Mouse (Mus musculus): ENCODE measurements around the gene Anxa9. TPM values are rescaled to one million over a fixed set of nuclear protein-coding genes. Genes with fewer than 3 reads are reported as not detected.

Gene Anxa9
- polyA plus RNA-seq, 1 experiment from 2014 or later: 1.4 TPM

DNA sequence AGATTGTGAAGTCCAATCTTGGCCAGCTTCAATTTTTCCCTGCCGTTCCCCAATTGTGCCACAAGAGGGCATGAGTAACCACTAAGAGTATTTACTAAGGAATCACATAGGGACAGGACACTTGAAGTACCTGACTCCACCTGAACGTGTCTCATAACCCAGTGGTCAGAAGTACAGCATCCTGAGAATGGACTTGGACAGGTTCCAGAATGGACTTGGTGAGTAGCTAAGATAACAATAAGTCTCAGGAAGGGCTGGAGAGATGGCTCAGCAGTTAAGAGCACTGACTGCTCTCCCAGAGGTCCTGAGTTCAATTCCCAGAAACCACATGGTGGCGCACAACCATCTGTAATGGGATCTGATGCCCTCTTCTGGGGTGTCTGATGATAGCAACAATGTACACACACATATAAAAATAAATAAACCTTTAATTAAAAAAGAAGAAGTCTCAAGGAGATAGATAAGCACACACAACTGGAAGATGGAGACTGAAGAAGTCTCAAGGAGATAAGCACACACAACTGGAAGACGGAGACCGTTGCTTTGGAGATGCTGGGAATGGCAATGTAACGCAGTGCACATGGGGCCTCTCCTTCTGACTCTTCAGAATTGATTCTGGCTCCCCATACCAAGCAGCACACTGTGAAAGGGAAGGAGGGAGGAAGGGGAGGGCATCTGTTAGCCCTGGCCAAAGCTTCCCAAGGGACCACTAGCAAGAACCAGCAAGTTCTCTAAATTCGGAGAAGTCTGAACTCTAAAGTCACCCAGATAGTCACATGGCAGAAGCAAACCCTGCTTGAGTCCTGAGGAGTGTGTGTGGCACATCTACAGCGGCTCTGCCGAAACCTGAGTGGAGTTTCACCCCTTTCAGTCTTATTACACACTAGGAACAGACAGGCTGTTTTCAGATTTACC, 4.2 kb upstream of the Anxa9 start:
- no peaks in the 10 kb centered on the region for H3K36me3 ChIP-seq (replicated peaks)

DNA sequence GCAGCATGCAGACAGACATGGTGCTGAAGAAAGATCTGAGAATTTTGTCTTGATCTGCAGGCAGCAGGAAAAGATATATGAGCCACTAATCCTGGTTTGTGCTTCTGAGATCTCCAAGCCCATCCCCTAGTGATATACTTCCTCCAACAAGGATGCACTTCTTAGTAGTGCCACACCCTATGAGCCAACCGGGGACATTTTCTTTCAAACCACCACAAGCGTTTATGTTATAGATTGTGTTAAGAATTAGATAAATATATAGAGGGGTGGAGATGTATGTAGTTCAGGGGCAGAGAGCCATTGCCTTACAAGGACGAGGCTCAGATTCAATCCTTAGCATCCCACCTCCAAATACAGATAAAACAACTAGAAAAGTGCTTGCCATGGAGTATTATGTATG, 3.5 kb upstream of the Anxa9 start:
- no peaks in the 10 kb centered on the region for H3K36me3 ChIP-seq (replicated peaks)
- 71% methylated on average over 3 of the region's 3 CpGs for WGBS
- H3K9me3 ChIP-seq: no peaks in the 10 kb centered on the region
- no peaks in the 10 kb centered on the region for H3K27me3 ChIP-seq
- H3K4me3 ChIP-seq (replicated peaks): no peak overlapping the region
- ATAC-seq (ENCODE audit: low FRiP score): no peak
- H3K27ac ChIP-seq: no peak overlapping the region
- peaks cover 6% of the 10 kb centered on the region; the same call in 1 of the 2 replicates for H3K4me1 ChIP-seq
- H3K4me2 ChIP-seq: no peak overlapping the region
- no peak overlapping the region for H3K9ac ChIP-seq

More for the DNA sequence above, 4.2 kb upstream of the Anxa9 start:
- ATAC-seq (ENCODE audit: low FRiP score): no peak
- no peaks in the 10 kb centered on the region for H3K9me3 ChIP-seq
- H3K9ac ChIP-seq: no peak overlapping the region
- H3K4me3 ChIP-seq (replicated peaks): no peak overlapping the region
- no peaks in the 10 kb centered on the region for H3K27me3 ChIP-seq
- H3K27ac ChIP-seq: no peak overlapping the region
- H3K4me1 ChIP-seq: peaks cover 12% of the 10 kb centered on the region
- WGBS: 67% methylated on average over 9 of the region's 9 CpGs
- H3K4me2 ChIP-seq: no peak overlapping the region

DNA sequence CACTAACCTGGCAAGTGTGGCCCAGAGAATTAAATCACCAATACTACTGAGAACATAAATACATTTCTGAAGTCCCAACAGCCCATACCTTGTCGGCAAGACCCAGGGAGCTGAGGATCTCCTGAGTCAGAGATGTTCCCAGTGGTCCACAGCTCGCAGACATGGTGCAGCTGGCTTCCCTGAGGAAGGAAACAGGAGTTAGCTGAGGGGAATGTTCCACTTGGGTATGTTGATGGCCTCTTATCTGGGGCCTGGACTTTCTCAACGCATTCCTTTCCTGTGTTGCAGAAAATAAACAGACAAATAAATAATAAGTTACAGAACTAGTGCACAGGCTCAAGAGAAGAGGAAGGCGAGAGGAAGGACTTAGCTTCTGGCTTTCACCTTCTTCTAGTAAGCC, 732 bp downstream of the Anxa9 start:
- H3K36me3 ChIP-seq (replicated peaks): no peaks in the 10 kb centered on the region
- WGBS: 92% methylated on average over 4 of the region's 4 CpGs
- ATAC-seq (ENCODE audit: low FRiP score): no peak
- no peaks in the 10 kb centered on the region for H3K4me1 ChIP-seq
- H3K4me2 ChIP-seq: no peak overlapping the region
- H3K4me3 ChIP-seq (replicated peaks): no peak overlapping the region
- no peak overlapping the region for H3K27ac ChIP-seq
- no peak overlapping the region for H3K9ac ChIP-seq
- no peaks in the 10 kb centered on the region for H3K9me3 ChIP-seq
- H3K27me3 ChIP-seq: no peaks in the 10 kb centered on the region

DNA sequence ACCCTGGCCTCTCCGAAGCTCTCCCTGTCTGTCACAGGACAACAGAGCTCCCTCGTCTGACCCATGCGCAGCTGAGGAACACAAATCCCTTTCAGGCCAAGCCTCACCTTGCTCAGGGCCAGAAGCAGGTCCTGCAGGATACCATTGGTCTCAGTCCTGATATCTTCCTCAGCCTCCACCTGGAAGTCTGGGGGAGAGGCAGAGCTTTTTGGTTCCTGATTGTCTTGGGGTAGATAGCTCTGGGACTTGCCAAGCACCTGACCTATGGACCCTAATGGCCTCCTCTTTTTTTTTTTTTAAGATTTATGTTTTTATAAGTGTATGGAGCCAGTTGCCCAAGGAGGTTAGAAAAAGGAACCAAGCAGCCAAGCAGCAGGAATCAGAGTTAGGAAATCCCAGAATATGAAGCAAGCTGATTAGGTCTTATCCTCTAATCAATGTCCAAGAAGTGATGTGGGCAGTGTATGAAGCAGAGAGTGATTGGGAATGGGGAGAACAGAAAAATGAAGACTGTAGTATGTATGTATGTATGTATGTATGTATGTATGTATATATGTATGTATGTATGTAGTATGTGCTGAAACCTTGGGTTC, 5.7 kb downstream of the Anxa9 start:
- Histone ChIP-seq H3K27me3 (no peaks in the 10 kb centered on the region), H3K4me1 (no peaks in the 10 kb centered on the region), H3K9me3 (no peaks in the 10 kb centered on the region), H3K9ac (no peak overlapping the region), H3K36me3 (replicated peaks) (peaks cover 15% of the 10 kb centered on the region), H3K4me3 (replicated peaks) (no peak overlapping the region), H3K27ac (no peak overlapping the region), H3K4me2 (no peak overlapping the region)
- WGBS: 76% methylated on average over 3 of the region's 3 CpGs
- ATAC-seq (ENCODE audit: low FRiP score): no peak

DNA sequence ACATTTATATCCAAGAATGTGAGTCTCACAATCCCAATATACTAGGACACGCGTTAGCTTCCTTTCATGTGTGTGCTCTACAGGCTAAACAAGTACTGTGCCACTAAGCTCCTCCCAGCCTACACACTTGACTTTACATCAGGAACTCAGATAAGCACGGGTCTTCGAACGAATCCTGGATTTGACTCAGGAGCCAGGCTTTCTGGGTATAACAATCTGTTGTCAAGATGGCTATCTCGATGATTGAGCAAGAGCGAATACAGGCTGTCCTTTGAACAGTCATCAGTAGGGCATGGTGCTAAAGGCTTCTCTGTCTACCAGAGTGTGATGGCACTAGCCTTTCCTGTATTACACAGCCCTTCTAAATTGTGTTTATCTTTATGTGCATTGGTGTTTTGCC, 9.0 kb downstream of the Anxa9 start:
- no peaks in the 10 kb centered on the region for H3K27me3 ChIP-seq
- ATAC-seq (ENCODE audit: low FRiP score): no peak
- no peaks in the 10 kb centered on the region for H3K9me3 ChIP-seq
- no peak overlapping the region for H3K4me3 ChIP-seq (replicated peaks)
- H3K4me2 ChIP-seq: no peak overlapping the region
- WGBS: 93% methylated on average over 7 of the region's 7 CpGs
- no peaks in the 10 kb centered on the region for H3K4me1 ChIP-seq
- no peak overlapping the region for H3K27ac ChIP-seq
- H3K9ac ChIP-seq: no peak overlapping the region
- peaks cover 43% of the 10 kb centered on the region for H3K36me3 ChIP-seq (replicated peaks)

DNA sequence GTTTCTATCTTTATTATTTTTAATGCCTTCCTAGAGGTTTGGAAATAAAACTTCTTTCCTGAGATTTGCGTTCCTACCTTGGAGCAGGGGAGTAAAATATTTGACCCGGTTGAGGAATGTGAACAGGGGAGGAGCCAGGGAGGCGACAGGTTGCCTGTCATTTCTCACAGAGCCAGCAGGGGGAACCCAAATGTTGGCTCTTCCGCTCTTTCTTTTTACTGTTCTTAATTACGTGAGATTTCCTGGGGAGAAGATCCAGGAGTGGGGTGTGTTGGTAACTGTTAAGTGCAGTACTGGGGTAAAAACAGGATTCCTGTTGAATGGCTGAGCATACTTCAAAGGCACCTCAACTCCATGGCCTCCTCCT, 10.9 kb downstream of the Anxa9 start:
- Histone ChIP-seq H3K27ac (no peak overlapping the region), H3K36me3 (replicated peaks) (peaks cover 59% of the 10 kb centered on the region), H3K9ac (no peak overlapping the region), H3K27me3 (no peaks in the 10 kb centered on the region), H3K9me3 (no peaks in the 10 kb centered on the region), H3K4me1 (no peaks in the 10 kb centered on the region), H3K4me2 (no peak overlapping the region), H3K4me3 (replicated peaks) (no peak overlapping the region)
- WGBS: 11% methylated on average over 5 of the region's 5 CpGs
- no peak for ATAC-seq (ENCODE audit: low FRiP score)

DNA sequence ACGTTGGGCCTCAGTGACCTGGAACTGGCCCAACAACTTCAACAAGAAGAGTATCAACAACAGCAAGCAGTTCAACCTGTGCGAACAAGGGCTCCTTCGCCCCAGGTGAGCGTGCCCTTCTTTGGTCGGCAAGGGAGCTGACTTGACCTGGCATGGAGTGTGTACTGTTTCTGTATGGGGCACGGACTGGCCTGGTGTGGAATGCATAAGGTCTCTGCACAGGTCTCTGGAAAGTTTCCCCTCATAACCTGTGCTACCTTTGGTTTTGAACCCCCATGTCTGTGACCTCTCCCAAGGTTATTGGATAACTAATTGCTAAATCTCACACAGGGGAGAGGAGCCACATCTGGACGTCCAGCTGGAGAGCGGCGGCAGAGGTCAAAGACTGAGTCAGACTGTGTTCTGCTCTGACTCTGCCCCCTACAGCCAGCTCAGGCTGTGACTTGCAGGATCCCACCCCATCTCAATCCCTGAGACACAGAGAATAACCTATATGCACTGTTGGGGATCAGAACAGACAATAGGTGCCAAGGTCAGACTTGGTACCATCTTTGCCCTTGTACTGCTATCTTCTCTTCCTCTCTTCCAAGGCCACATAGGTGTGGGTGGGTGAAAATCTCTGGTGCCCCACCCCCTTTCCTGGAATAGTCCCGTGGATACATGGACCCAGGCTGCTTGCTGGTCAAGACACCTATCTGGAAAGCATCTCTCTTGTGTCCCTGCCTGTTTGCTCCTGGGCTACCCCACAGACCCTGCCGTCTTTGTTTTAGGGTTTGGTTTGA, 11.5 kb downstream of the Anxa9 start:
- no peak overlapping the region for H3K4me2 ChIP-seq
- H3K4me3 ChIP-seq (replicated peaks): no peak overlapping the region
- H3K4me1 ChIP-seq: no peaks in the 10 kb centered on the region
- ATAC-seq (ENCODE audit: low FRiP score): no peak
- H3K27ac ChIP-seq: no peak overlapping the region
- 84% methylated on average over 11 of the region's 11 CpGs for WGBS
- H3K9me3 ChIP-seq: no peaks in the 10 kb centered on the region
- H3K9ac ChIP-seq: no peak overlapping the region
- H3K27me3 ChIP-seq: no peaks in the 10 kb centered on the region
- H3K36me3 ChIP-seq (replicated peaks): peaks cover 65% of the 10 kb centered on the region

DNA sequence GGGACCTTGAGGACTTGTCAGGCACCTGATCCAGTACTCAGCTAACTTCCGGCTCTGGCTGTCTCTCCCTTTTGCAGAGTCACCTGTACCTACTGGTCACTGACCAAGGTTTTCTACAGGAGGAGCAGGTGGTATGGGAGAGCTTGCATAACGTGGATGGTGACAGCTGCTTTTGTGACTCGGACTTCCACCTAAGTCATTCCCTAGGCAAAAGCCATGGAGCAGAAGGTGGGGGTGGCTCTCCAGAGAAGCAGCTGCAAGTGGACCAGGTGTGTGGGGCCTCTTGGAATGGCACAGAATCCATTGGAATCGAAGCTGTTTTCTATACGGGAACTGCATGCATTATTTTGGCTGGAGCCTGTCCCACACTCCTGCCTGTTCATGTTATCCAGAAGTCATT, 12.3 kb downstream of the Anxa9 start:
- ATAC-seq (ENCODE audit: low FRiP score): no peak
- peaks cover 69% of the 10 kb centered on the region for H3K36me3 ChIP-seq (replicated peaks)
- WGBS: 93% methylated on average over 5 of the region's 5 CpGs

DNA sequence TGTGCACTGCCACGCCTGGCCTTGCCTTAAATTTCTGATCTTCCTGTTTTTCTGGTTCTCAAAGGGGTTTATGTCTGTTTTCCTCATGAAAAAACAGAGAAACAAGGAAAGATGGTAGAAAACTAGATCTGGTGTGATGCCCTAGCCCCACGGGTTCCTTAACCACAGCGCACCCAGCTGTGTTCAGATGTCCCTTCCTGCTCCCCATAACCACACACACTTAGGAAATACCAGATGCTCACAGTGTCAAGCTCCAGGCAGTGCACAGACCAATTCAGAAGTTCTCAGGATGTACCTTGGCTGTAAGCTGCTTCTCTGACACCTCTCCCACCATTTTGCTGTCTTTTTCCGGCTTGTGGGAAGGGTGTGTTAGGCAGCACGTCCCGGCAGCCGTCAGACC, 12.7 kb downstream of the Anxa9 start:
- Histone ChIP-seq H3K27ac (no peak overlapping the region), H3K4me1 (no peaks in the 10 kb centered on the region), H3K9ac (no peak overlapping the region), H3K36me3 (replicated peaks) (peaks cover 73% of the 10 kb centered on the region), H3K27me3 (no peaks in the 10 kb centered on the region), H3K4me3 (replicated peaks) (no peak overlapping the region), H3K4me2 (no peak overlapping the region), H3K9me3 (no peaks in the 10 kb centered on the region)
- 90% methylated on average over 7 of the region's 7 CpGs for WGBS
- no peak for ATAC-seq (ENCODE audit: low FRiP score)

More for the DNA sequence above, 12.3 kb downstream of the Anxa9 start:
- no peaks in the 10 kb centered on the region for H3K4me1 ChIP-seq
- H3K27ac ChIP-seq: no peak overlapping the region
- H3K9me3 ChIP-seq: no peaks in the 10 kb centered on the region
- no peak overlapping the region for H3K4me2 ChIP-seq
- no peak overlapping the region for H3K9ac ChIP-seq
- H3K27me3 ChIP-seq: no peaks in the 10 kb centered on the region
- no peak overlapping the region for H3K4me3 ChIP-seq (replicated peaks)

DNA sequence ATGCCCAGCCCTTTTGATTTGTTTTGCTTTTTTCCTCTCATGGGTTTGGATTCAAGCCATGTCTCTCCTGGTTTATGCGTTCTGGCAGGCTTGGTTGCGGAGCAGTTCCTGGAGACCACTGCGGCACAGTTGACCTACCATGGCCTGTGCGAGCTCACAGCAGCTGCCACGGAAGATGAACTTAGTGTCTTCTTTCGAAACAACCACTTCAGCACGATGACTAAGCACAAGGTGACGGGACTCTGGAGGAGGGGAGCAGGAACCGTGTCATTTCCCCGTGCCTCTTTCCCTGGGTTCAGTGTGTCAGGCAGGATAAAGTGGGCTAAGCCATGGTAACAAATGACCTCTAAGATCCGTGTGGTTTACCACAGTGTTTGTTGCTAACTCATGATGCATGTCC, 13.4 kb downstream of the Anxa9 start:
- Histone ChIP-seq H3K9me3 (no peaks in the 10 kb centered on the region), H3K27me3 (no peaks in the 10 kb centered on the region), H3K36me3 (replicated peaks) (peaks cover 77% of the 10 kb centered on the region), H3K9ac (no peak overlapping the region), H3K27ac (no peak overlapping the region), H3K4me1 (no peaks in the 10 kb centered on the region), H3K4me3 (replicated peaks) (no peak overlapping the region), H3K4me2 (no peak overlapping the region)
- no peak for ATAC-seq (ENCODE audit: low FRiP score)
- 92% methylated on average over 11 of the region's 11 CpGs for WGBS

DNA sequence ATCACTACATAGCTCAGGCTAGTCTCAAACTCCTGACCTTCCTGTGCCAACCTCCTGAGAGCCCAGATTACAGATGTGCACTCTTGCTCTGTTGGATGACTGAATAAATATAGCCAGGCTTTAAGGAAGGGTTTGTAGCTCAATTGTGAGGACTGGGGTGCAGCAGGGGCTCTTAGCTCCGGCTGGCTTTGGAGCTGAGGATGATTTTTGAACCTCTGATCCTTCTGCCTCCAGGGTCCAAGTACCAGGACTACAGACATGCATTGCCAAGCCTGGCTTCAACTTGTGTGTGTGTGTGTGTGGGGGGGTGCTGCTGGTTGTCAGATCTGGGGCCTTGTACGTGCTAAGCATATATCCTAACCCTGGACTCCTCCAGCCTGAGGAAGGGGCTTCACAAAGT, 14.1 kb downstream of the Anxa9 start:
- H3K27ac ChIP-seq: no peak overlapping the region
- no peak overlapping the region for H3K4me3 ChIP-seq (replicated peaks)
- 91% methylated on average over 2 of the region's 2 CpGs for WGBS
- H3K4me2 ChIP-seq: no peak overlapping the region
- H3K9me3 ChIP-seq: no peaks in the 10 kb centered on the region
- H3K36me3 ChIP-seq (replicated peaks): peaks cover 82% of the 10 kb centered on the region
- no peak overlapping the region for H3K9ac ChIP-seq
- ATAC-seq (ENCODE audit: low FRiP score): no peak
- no peaks in the 10 kb centered on the region for H3K4me1 ChIP-seq
- H3K27me3 ChIP-seq: no peaks in the 10 kb centered on the region

DNA sequence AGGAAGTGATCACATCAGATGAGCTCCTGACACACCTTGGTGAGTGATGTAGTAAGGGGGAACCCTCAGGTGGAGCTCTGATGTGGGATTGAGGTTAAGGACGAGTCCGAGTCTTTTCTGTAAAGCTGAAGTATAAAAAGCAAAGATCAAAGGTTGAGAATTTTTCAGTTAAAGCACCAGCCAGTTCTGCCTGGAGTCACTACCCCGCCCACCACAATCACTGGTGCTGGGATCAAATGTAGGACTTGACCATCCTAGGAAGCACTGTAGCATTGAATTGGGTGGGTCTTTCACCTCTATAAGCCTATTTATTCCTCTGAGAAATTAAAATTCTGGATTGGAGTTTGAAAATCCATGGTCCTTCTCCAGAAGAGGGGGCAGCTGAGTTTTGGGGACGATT, 15.9 kb downstream of the Anxa9 start:
- Histone ChIP-seq H3K4me3 (replicated peaks) (no peak overlapping the region), H3K27me3 (no peaks in the 10 kb centered on the region), H3K9me3 (no peaks in the 10 kb centered on the region), H3K36me3 (replicated peaks) (peaks cover 75% of the 10 kb centered on the region), H3K27ac (no peak overlapping the region), H3K9ac (no peak overlapping the region), H3K4me2 (no peak overlapping the region), H3K4me1 (no peaks in the 10 kb centered on the region)
- no peak for ATAC-seq (ENCODE audit: low FRiP score)
- 82% methylated on average over 4 of the region's 4 CpGs for WGBS

All from forebrain, embryonic 12.5 days (tissue).